Mouse (Mus musculus) forebrain, embryonic 11.5 days (tissue): ENCODE results near the gene Timm9. TPM values are rescaled to one million over a fixed set of nuclear protein-coding genes. Genes with fewer than 3 reads are reported as not detected.

Experiments
- ATAC-seq: fragments of 200-750 bp; cut with Nextera tagmentation; replicated peaks from 2 replicates; pipeline ENCODE4 v1.8.0; 2017; ENCODE audit warnings: moderate TSS enrichment; ENCODE audit not compliant: low FRiP score
- DNase-seq: peaks from one replicate; pipeline ENCODE4 v3.0.0-alpha.2; 2017; ENCODE audit warnings: low spot score
- H3K27ac ChIP-seq: fragments of 300-500 bp; sonication (generic); 2 replicates; pipeline ENCODE4 v1.5.1; 2014; ENCODE audit warnings: low read depth, low read length
- H3K27me3 ChIP-seq: fragments of 300-500 bp; sonication (generic); 2 replicates; pipeline ENCODE4 v1.6.1; 2014; ENCODE audit warnings: mild to moderate bottlenecking, low read length, mixed read lengths; ENCODE audit not compliant: control insufficient read depth, insufficient read depth
- H3K36me3 ChIP-seq: fragments of 300-500 bp; sonication (generic); 2 replicates; pipeline ENCODE4 v1.6.1; 2014; ENCODE audit warnings: mild to moderate bottlenecking, low read length, moderate library complexity, mixed read lengths; ENCODE audit not compliant: control insufficient read depth, insufficient read depth
- H3K4me1 ChIP-seq: fragments of 300-500 bp; sonication (generic); replicated peaks from 2 replicates; pipeline ENCODE4 v1.6.1; 2014; ENCODE audit warnings: low read length, mixed read lengths; ENCODE audit not compliant: control insufficient read depth, insufficient read depth
- H3K4me2 ChIP-seq: fragments of 300-500 bp; sonication (generic); 2 replicates; pipeline ENCODE4 v1.6.1; 2014; ENCODE audit warnings: low read depth, mild to moderate bottlenecking, low read length, moderate library complexity, mixed read lengths; ENCODE audit not compliant: severe bottlenecking
- H3K4me3 ChIP-seq: fragments of 300-500 bp; sonication (generic); 2 replicates; pipeline ENCODE4 v1.5.1; 2014; ENCODE audit warnings: low read depth, low read length
- H3K9ac ChIP-seq: fragments of 300-500 bp; sonication (generic); 2 replicates; pipeline ENCODE4 v1.6.1; 2014; ENCODE audit warnings: low read length
- H3K9me3 ChIP-seq: fragments of 300-500 bp; sonication (generic); 2 replicates; pipeline ENCODE4 v1.6.1; 2016; ENCODE audit warnings: low read length, mixed read lengths; ENCODE audit not compliant: control insufficient read depth
- WGBS: fragments of 180-500 bp; shearing (Covaris S2); extraction: QIAGEN DNeasy Blood & Tissue Kit; methylation state at CpG from one replicate; pipeline ENCODE4 v1.1.7; 2014; 5-methylcytosine and 5-hydroxymethylcytosine counted together
- polyA plus RNA-seq: library from polyadenylated mRNA; unstranded; fragments of >200 nt; fragmentation: Nextera tagmentation; extraction: Ambion mirVana; gene quantifications from 2 replicates; pipeline ENCODE4 v1.2.1, GENCODE M21; 2014

The Timm9 gene
- 73.9 and 77.0 TPM in 2 replicates for polyA plus RNA-seq

DNA sequence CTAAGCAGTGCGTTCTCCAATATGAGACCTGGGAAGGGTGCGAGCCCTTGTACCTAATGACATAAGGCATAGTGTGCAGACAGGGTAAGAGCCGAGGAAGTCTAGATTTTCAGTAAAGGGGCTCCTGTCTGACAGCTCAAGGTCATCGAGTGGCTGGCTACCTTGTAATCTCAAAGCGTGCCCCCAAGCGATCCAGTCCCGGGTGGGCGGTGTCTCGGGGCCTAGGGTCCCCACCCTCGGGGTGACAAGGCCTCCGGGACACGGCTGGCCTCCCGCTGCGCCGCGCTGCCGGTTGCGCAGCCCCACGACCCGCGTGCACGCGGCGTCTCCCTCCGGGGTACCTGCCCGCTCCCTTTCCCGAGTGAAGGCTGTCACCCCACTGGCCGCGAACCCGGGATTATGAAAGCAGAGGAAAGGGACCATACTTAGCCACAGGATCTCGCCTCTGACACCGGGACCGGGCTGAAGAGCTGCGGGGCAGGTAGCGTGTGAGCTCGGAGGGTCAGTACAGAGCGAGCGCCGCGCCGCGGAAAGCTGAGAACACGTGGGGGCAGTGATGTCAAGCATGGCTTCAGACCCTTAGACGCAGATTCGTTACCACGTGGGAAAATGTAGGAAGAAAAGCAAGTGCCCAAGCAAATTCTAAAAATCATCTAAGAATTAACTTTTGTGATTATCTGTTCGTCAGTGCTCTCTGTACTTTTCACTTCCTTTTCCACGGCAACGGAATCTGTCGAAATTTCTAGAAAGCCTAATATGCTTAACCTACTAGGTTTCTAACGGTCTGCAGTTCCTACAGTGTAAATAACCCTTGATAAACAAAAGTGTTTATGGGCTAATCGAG, at the start of gene Timm9, which contains the start of gene 2700049A03Rik:
Timm9 (minus strand) TSS at position 555 of the 844 bp plus-strand sequence.
2700049A03Rik (plus strand) TSS at position 719 of the 844 bp plus-strand sequence.
- no peaks in the 10 kb centered on the region for H3K9me3 ChIP-seq
- H3K27me3 ChIP-seq: no peaks in the 10 kb centered on the region
- H3K4me2 ChIP-seq: peak within 1 kb of the TSS; percentile 83
- WGBS: under 1% methylated on average over 52 of the region's 52 CpGs
- H3K4me1 ChIP-seq: peaks cover 2% of the 10 kb centered on the region; the same call in 1 of the 2 replicates
- peak within 1 kb of the TSS; percentile 87 for H3K9ac ChIP-seq
- peak within 1 kb of the TSS; percentile 41 for H3K27ac ChIP-seq
- peak within 1 kb of the TSS; percentile 86 for H3K4me3 ChIP-seq
- DNase-seq (peak; percentile 85), ATAC-seq (peak; percentile 93)
- H3K36me3 ChIP-seq: peaks cover 5% of the 10 kb centered on the region; the same call in 1 of the 2 replicates

DNA sequence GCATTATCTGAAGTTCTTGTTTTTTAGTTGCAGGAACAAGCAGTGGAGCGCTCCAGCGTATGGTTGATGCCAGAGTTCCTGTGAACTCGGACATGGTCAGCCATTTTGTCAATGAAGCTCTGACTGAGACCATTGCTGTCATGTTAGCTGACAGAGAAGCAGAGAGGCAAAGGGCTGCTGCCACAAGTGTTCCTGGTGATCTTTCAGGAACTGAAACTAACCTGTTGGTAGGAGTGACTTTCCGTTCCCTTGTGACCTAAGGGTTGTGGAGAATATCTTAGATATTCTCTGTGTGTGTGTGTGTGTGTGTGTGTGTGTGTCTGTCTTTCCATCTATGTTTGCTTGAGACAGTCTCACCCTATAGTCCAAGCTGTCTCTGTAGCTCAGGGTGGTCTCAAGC, 47.9 kb upstream of the Timm9 start:
- H3K4me2 ChIP-seq: no peak overlapping the region
- no peak for ATAC-seq
- DNase-seq: no peak
- H3K9me3 ChIP-seq: no peaks in the 10 kb centered on the region
- WGBS: 98% methylated on average over 4 of the region's 4 CpGs
- H3K27me3 ChIP-seq: no peaks in the 10 kb centered on the region
- H3K9ac ChIP-seq: no peak overlapping the region
- no peak overlapping the region for H3K27ac ChIP-seq
- peaks cover 13% of the 10 kb centered on the region for H3K36me3 ChIP-seq
- H3K4me1 ChIP-seq: no peaks in the 10 kb centered on the region
- no peak overlapping the region for H3K4me3 ChIP-seq

DNA sequence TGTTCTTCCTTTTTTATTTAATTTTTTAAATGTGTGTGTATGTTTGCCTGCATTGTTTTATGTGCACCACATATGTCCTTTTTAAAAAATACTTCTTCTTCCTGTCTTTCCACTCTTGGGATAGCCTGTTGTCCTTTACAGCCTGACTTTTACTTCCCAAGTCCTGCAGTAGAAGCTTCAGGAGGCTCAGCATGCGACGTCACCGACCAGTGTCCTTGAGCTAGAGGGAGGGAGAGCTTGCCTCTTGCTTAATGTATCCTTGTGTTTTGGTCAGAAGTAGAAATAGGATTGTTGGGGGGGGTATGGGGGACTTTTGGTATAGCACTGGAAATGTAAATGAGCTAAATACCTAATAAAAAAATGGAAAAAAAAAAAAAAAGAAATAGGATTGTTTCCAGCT, 47.3 kb upstream of the Timm9 start:
- DNase-seq: no peak
- no peak overlapping the region for H3K27ac ChIP-seq
- H3K4me2 ChIP-seq: no peak overlapping the region
- no peaks in the 10 kb centered on the region for H3K27me3 ChIP-seq
- WGBS: 97% methylated on average over 3 of the region's 3 CpGs
- no peaks in the 10 kb centered on the region for H3K4me1 ChIP-seq
- ATAC-seq: no peak
- no peak overlapping the region for H3K9ac ChIP-seq
- no peak overlapping the region for H3K4me3 ChIP-seq
- H3K9me3 ChIP-seq: no peaks in the 10 kb centered on the region
- peaks cover 14% of the 10 kb centered on the region for H3K36me3 ChIP-seq

DNA sequence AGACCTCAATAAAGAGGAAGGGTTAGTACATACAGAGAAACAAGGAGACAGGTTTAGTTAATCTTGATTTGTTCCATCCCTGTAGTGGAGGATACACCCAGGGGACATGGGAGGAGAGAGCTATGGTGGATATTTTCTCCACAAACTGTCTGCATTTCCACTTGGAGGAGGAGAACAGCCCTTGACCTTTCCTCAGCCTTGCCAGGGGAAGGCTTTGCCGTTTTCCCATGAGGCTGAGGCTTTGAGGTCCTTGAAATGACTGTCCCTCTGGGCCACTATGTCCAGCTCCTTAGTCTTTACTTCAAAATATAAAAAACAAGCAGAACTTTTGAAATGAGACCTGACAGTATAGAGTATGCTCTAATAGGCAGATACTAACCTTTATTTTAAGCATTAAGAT, 33.4 kb upstream of the Timm9 start:
- Histone ChIP-seq H3K36me3 (no peaks in the 10 kb centered on the region; the same call in 1 of the 2 replicates), H3K27ac (no peak overlapping the region), H3K9ac (no peak overlapping the region), H3K4me1 (no peaks in the 10 kb centered on the region), H3K9me3 (no peaks in the 10 kb centered on the region), H3K27me3 (no peaks in the 10 kb centered on the region), H3K4me2 (no peak overlapping the region), H3K4me3 (no peak overlapping the region)
- ATAC-seq (no peak), DNase-seq (no peak)
- WGBS: 87% methylated on average over 1 of the region's 1 CpGs

DNA sequence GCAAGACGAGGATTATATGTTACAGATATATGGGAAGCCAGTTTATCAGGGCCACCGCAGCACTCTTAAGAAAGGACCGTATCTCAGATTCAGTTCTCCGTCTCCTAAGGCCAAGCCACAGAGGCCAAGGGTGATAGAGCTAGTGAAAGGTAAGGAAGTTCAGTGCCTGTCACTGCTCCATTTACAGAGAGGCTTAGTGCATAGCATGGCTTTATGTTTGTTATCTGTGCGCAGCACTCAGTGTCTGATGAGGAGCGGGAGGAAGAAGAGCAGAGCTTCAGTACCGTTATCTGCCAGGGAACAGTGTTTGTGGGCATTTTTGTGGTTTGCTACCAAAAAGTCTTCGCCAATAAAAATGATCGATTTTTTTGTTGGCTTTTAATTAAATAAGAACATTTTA, 27.9 kb upstream of the Timm9 start:
- Histone ChIP-seq H3K27ac (no peak overlapping the region), H3K4me1 (no peaks in the 10 kb centered on the region), H3K9me3 (no peaks in the 10 kb centered on the region), H3K4me3 (no peak overlapping the region), H3K9ac (no peak overlapping the region), H3K4me2 (no peak overlapping the region), H3K27me3 (no peaks in the 10 kb centered on the region), H3K36me3 (peaks cover 6% of the 10 kb centered on the region)
- DNase-seq: no peak
- WGBS: 93% methylated on average over 9 of the region's 9 CpGs
- ATAC-seq: no peak

DNA sequence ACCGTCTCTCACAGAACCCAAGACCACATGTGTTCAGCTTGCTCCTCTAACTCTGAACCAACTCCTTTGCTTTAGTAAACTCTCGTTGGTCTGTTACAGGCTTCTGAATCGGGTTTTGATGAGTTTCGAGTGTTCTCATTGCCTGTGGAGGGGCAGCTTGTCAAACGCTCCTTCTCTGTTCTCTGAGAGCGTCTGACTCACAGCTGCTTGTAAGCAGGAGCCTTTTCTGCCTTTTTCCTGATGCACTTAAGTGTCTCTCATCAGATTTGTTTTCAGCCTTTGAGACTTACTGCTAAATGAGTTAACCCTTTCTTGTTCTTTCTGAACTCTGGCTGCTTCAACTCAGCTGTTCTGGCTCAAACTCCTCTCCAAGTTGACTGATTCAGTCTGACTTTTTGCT, 21.5 kb upstream of the Timm9 start:
- Histone ChIP-seq H3K9ac (no peak overlapping the region), H3K4me1 (no peaks in the 10 kb centered on the region), H3K4me2 (no peak overlapping the region), H3K9me3 (no peaks in the 10 kb centered on the region), H3K36me3 (peaks cover 17% of the 10 kb centered on the region), H3K27me3 (no peaks in the 10 kb centered on the region), H3K4me3 (no peak overlapping the region), H3K27ac (no peak overlapping the region)
- WGBS: 87% methylated on average over 6 of the region's 6 CpGs
- ATAC-seq: no peak
- DNase-seq: no peak

DNA sequence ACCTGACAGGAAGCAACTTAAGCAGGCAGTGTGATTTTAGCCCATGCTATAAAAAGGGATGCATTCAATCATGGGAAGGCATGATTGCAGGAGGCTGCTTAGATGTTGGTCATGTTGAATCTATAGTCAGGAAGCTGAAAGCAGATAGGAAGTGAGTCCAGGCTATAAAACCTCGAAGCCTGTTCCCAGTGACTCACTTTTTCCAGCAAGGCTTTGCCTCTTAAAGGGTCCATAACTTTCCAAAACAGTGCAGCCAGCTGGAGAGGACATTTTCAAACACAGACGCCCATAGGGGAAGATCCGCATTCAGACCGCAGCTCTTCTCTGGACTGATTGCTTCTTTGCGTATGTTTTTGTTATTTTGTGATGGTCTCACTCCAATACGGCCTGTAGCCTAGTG, 18.5 kb upstream of the Timm9 start:
- no peak overlapping the region for H3K27ac ChIP-seq
- DNase-seq (no peak), ATAC-seq (no peak)
- no peaks in the 10 kb centered on the region for H3K4me1 ChIP-seq
- no peaks in the 10 kb centered on the region for H3K9me3 ChIP-seq
- no peak overlapping the region for H3K4me3 ChIP-seq
- WGBS: 94% methylated on average over 6 of the region's 6 CpGs
- no peak overlapping the region for H3K4me2 ChIP-seq
- peaks cover 12% of the 10 kb centered on the region; the same call in 1 of the 2 replicates for H3K36me3 ChIP-seq
- H3K9ac ChIP-seq: no peak overlapping the region
- H3K27me3 ChIP-seq: no peaks in the 10 kb centered on the region

DNA sequence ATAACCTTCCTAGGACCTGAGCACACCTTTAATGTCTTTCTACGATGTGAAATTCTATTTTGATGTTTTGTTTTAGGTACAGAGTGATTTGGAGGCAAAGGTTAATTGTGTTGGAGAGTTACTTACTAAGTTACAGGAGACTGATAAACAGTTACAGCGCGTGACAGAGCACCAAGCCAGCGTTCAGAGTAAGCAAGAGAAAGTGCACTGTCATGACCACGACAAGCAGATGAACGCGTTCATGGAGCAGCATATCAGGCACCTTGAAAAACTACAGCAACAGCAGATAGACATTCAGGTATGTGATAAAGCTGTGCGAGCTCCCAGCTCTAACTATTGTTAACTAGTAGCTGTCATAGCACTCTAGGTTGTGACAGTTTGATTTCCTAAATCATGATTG, 13.7 kb upstream of the Timm9 start:
- Histone ChIP-seq H3K9me3 (no peaks in the 10 kb centered on the region), H3K9ac (no peak overlapping the region), H3K4me1 (no peaks in the 10 kb centered on the region), H3K27me3 (no peaks in the 10 kb centered on the region), H3K4me3 (no peak overlapping the region), H3K36me3 (peaks cover 10% of the 10 kb centered on the region; the same call in 1 of the 2 replicates), H3K4me2 (no peak overlapping the region), H3K27ac (no peak overlapping the region)
- ATAC-seq: no peak
- WGBS: 94% methylated on average over 8 of the region's 8 CpGs
- no peak for DNase-seq

DNA sequence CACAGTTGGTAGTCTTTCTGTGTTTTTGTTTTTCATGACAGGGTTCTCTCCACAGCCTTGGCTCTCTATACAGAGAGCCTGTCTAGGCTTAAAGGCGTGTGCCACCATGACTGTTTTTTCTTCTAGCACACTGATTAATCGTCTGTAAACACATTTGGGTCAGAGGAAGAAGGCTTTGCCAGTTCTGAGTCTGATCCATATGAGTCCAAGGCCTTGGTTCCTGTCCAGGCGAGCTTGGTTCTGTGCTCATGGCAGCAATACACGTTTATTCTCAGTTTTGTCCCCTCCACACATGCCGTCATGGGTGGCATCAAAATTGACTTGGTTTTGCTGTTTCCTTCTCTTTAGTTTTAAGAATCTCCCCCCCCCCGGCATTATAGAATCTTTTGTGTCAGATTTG, 13.0 kb upstream of the Timm9 start:
- Histone ChIP-seq H3K9ac (no peak overlapping the region), H3K4me1 (no peaks in the 10 kb centered on the region), H3K9me3 (no peaks in the 10 kb centered on the region), H3K4me2 (no peak overlapping the region), H3K36me3 (peaks cover 7% of the 10 kb centered on the region; the same call in 1 of the 2 replicates), H3K27ac (no peak overlapping the region), H3K4me3 (no peak overlapping the region), H3K27me3 (no peaks in the 10 kb centered on the region)
- no peak for ATAC-seq
- WGBS: 93% methylated on average over 6 of the region's 6 CpGs
- DNase-seq: no peak
